Mouse (Mus musculus) cerebellum, postnatal 10 days (tissue): ENCODE results near the gene Dad1.

Source experiments
- DNase-seq, 2 experiments: peaks; one replicate each; pipeline ENCODE4 v3.0.0; 2021; ENCODE audit warnings: mixed read lengths in 2 of 2

Dad1 gene

GRCm38 (mm10) chr14:54224484-54225467, 29.1 kb downstream of the Dad1 start:
- DNase-seq, result peak in 1 of 2 experiments; percentile 14

- DNase-seq, result no peak
Observed at GRCm38 (mm10) chr14:54224064-54224417, 29.9 kb downstream of the Dad1 start.

- peak in 1 of 2 experiments; percentile 13 for DNase-seq
Observed at GRCm38 (mm10) chr14:54223315-54224063, 30.4 kb downstream of the Dad1 start.

GRCm38 (mm10) chr14:54222289-54222727, 31.6 kb downstream of the Dad1 start:
- DNase-seq, result no peak

- DNase-seq, result no peak
Observed at GRCm38 (mm10) chr14:54221641-54222040, 32.3 kb downstream of the Dad1 start.

GRCm38 (mm10) chr14:54220726-54221494, 33.0 kb downstream of the Dad1 start:
- DNase-seq, result no peak

GRCm38 (mm10) chr14:54219849-54220248, 34.1 kb downstream of the Dad1 start:
- DNase-seq, result no peak

- DNase-seq, result no peak
Observed at GRCm38 (mm10) chr14:54219256-54219655, 34.6 kb downstream of the Dad1 start.

GRCm38 (mm10) chr14:54218721-54219120, 35.2 kb downstream of the Dad1 start:
- no peak for DNase-seq

- no peak for DNase-seq
Observed at GRCm38 (mm10) chr14:54218233-54218632, 35.7 kb downstream of the Dad1 start.

GRCm38 (mm10) chr14:54216126-54216525, 37.8 kb downstream of the Dad1 start:
- peak in 1 of 2 experiments; percentile 36 for DNase-seq

- no peak for DNase-seq
Observed at GRCm38 (mm10) chr14:54214901-54215300, 39.0 kb downstream of the Dad1 start.

GRCm38 (mm10) chr14:54214477-54214876, 39.4 kb downstream of the Dad1 start:
- no peak for DNase-seq

GRCm38 (mm10) chr14:54213734-54214133, 40.2 kb downstream of the Dad1 start:
- no peak for DNase-seq

- no peak for DNase-seq
Observed at GRCm38 (mm10) chr14:54211755-54212154, 42.1 kb downstream of the Dad1 start.

- no peak for DNase-seq
Observed at GRCm38 (mm10) chr14:54211199-54211598, 42.7 kb downstream of the Dad1 start.

GRCm38 (mm10) chr14:54210401-54210800, 43.5 kb downstream of the Dad1 start:
- no peak for DNase-seq

- no peak for DNase-seq
Observed at GRCm38 (mm10) chr14:54209932-54210331, 44.0 kb downstream of the Dad1 start.

GRCm38 (mm10) chr14:54208741-54209140, 45.2 kb downstream of the Dad1 start:
- DNase-seq, result no peak

GRCm38 (mm10) chr14:54207924-54208323, 46.0 kb downstream of the Dad1 start:
- no peak for DNase-seq

GRCm38 (mm10) chr14:54206750-54207550, 47.0 kb downstream of the Dad1 start:
- DNase-seq, result no peak

- no peak for DNase-seq
Observed at GRCm38 (mm10) chr14:54206309-54206708, 47.6 kb downstream of the Dad1 start.
